Mouse (Mus musculus) mammary gland, adult 2 months (tissue): Measurements from ENCODE around the gene Arpin. TPM values are rescaled to one million over a fixed set of nuclear protein-coding genes. Genes with fewer than 3 reads are reported as not detected.

ENCODE experiments used
- polyA plus RNA-seq: library from polyadenylated mRNA; depleted of rRNA; stranded (reverse); fragments of >200 nt; gene quantifications from 2 replicates; pipeline ENCODE4 v1.2.3, GENCODE M21; 2012; ENCODE audit warnings: low replicate concordance; rRNA removed

The Arpin gene
- polyA plus RNA-seq, result 10.2 and 15.7 TPM in 2 replicates

DNA sequence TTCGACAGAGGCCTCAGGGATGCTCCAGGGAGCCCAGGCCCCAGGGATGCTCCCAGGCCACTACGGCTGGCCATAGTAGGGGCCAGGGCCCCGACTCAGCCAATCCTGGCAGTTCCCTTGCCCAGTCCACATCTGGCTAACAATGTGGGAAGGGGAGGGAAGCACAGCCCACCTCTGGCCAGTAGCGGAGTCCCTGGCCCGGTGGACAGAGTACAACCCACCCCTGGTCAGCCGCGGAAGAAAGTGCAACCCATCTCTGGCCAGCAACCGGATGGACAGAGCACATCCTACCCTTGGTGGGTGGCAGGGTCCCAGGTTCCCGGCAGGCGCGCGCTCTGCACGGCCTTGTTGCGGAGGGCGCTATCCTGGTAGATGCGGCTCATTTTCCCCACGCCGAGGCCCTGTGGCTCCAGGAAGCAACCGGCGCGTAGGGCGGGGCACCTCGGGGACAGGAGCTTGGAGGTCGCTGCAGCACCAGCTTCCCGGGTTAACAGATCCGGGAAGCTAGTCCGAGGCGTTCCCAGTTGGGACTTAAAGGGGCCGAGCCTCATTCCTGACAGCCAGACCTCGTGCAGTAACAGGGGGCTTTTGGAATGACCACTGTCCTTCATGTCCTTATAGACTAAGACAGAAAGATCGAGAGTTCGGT lies at the start of gene Arpin:
TSS of gene Arpin (minus strand) at position 498 of the 649 bp plus-strand sequence.

DNA sequence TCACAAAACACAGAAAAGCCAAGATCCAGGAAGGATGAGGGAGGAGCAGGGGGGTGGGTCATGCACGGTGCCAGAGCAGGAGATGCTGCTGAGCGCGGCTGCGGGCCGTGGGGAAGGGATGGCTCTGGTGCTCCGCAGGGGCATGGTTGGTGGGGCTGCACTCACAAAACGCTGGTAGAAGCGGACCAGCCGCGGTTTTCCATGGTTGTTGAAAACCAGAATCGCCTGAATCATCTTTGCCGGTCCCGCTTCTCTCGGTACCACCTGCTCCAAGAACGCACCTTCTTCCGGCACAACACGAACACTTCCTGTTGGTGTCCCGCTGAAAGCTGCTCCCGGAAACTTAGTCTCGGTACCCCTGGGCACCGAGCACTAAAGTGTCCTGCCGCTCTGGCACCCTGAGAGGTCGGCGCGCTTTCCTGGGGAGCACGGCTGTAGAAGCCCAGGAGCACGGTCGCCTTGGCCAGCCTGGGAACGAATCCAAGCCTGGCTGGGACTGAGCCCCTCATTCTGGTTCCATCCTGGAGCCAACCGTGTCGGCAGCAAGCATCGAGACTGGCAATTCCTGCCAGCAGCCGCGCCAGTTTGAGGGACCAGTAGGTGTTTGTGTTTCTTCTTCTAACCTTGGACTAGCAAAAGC lies 14.7 kb downstream of the Arpin start, which contains the start of gene Ap3s2:
TSS of gene Ap3s2 (minus strand) at position 306 of the 640 bp plus-strand sequence.

Other genes starting within 250 kb of the Arpin start
- 1.9 and 3.9 TPM in 2 replicates for gene Kif7, start 219.6 kb downstream of the Arpin start, polyA plus RNA-seq
- 1,122 and 1,658 TPM in 2 replicates for gene Plin1, start 202.5 kb downstream of the Arpin start, polyA plus RNA-seq
- 28.4 and 47.4 TPM in 2 replicates for gene Pex11a, start 192.2 kb downstream of the Arpin start, polyA plus RNA-seq
- gene Wdr93, start 192.2 kb downstream of the Arpin start, polyA plus RNA-seq, result 2.9 and 3.3 TPM in 2 replicates
- 0.23 and 0.33 TPM in 2 replicates for gene Mesp1, start 141.6 kb downstream of the Arpin start, polyA plus RNA-seq
- gene Mesp2, start 124.6 kb downstream of the Arpin start, polyA plus RNA-seq, result 0.45 and 0.63 TPM in 2 replicates
- gene Anpep, start 74.3 kb downstream of the Arpin start, polyA plus RNA-seq, result 61.2 and 98.4 TPM in 2 replicates
- 15.0 and 19.2 TPM in 2 replicates for gene Ap3s2, start 14.7 kb downstream of the Arpin start, polyA plus RNA-seq
- gene Zfp710, start 89.5 kb upstream of the Arpin start, polyA plus RNA-seq, result 44.8 and 56.6 TPM in 2 replicates
- gene Idh2, start 180.0 kb upstream of the Arpin start, polyA plus RNA-seq, result 92.3 and 157 TPM in 2 replicates